Mouse (Mus musculus): ENCODE results near the gene Mllt3. TPM values are rescaled to one million over a fixed set of nuclear protein-coding genes. Genes with fewer than 3 reads are reported as not detected.

Gene Mllt3
- total and polyA plus RNA-seq, 2 experiments from 2014 or later = 22.7 to 62.9 TPM

DNA sequence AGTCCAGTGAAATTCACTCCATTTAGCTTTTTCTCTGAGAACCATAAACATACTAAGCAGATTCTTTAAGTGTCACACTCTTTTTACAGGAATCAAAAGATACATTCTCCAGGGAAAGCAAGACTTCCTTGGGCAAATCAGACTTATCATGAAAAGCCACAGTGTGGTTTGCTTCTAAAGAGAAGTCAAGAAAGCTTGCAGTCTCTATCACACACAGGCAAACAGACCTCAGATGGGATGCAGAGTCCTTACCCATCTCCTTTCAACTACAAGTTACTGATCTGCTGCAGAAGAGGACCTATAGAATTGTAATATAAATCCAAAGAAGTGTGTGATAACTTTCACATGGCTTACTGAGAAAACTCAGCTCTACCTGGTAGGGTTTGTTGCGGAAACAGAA is 175.2 kb downstream of the Mllt3 start:
- Histone ChIP-seq H3K4me1 (ENCODE audit: insufficient read depth, low read length) (no peaks in the 10 kb centered on the region), H3K36me3 (ENCODE audit: insufficient read depth, low read length) (no peaks in the 10 kb centered on the region), H3K9ac (replicated peaks; ENCODE audit: low read length) (no peak overlapping the region), H3K4me2 (ENCODE audit: low read depth, low read length) (no peak overlapping the region), H3K9me3 (ENCODE audit: low read length) (no peaks in the 10 kb centered on the region), H3K27ac (no peak overlapping the region), H3K27me3 (ENCODE audit: insufficient read depth, low read length) (no peaks in the 10 kb centered on the region), H3K4me3 (ENCODE audit: low read length) (no peak overlapping the region)
- WGBS = 100% methylated on average over 1 of the region's 1 CpGs
- DNase-seq (ENCODE audit: low spot score) = no peak
- TF ChIP-seq CTCF (IDR thresholded peaks at IDR 0.05; ENCODE audit: low read depth) = no peak
- no peak for ATAC-seq

DNA sequence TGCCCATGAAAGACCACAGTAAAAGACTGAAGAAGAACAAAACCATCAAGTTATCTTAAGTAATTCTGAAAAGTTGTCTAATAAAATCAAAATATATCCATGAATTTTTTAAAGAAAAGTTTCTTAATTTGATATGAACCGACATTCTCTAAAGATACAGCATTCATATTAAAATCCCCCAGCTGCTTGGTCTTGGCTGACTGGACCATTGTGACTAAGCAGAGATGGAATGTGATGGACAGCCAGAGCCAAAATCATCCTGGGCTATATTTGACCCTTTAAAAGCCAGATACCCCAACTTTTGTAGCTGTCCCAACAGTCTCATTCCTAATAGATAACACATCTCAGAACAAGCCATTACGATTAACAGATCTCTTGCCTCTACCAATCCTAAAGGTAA is 180.7 kb downstream of the Mllt3 start:
- Histone ChIP-seq H3K9me3 (ENCODE audit: low read length) (no peaks in the 10 kb centered on the region), H3K27me3 (ENCODE audit: insufficient read depth, low read length) (no peaks in the 10 kb centered on the region), H3K4me3 (ENCODE audit: low read length) (no peak overlapping the region), H3K36me3 (ENCODE audit: insufficient read depth, low read length) (no peaks in the 10 kb centered on the region), H3K4me1 (ENCODE audit: insufficient read depth, low read length) (no peaks in the 10 kb centered on the region), H3K27ac (no peak overlapping the region), H3K9ac (replicated peaks; ENCODE audit: low read length) (no peak overlapping the region), H3K4me2 (ENCODE audit: low read depth, low read length) (no peak overlapping the region)
- TF ChIP-seq CTCF (IDR thresholded peaks at IDR 0.05; ENCODE audit: low read depth) = no peak
- WGBS = 91% methylated on average over 2 of the region's 2 CpGs
- DNase-seq (ENCODE audit: low spot score) = no peak
- no peak for ATAC-seq

DNA sequence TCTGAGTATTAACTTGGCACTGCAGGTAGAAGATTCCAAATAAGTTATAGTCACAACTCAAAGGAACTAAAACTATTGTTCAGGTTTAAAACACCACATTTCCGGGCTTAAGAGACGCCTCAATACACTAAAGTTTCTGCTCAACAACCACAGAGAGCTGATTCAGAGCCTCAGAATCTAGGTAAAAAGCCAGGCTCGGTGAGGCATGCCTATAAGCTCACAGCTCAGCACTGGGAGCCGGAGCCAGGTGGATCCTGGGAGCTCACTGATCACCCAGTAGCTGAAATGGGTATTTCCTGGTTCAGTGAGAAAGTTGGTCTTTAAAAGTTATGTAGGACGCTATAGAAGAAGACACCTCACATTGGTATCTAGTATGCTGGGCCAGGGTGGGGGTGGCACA is 183.1 kb downstream of the Mllt3 start:
- no peak for ATAC-seq
- H3K4me2 ChIP-seq (ENCODE audit: low read depth, low read length) = no peak overlapping the region
- no peak for TF ChIP-seq CTCF (IDR thresholded peaks at IDR 0.05; ENCODE audit: low read depth)
- WGBS = 90% methylated on average over 5 of the region's 5 CpGs
- no peaks in the 10 kb centered on the region for H3K9me3 ChIP-seq (ENCODE audit: low read length)
- no peaks in the 10 kb centered on the region for H3K4me1 ChIP-seq (ENCODE audit: insufficient read depth, low read length)
- H3K9ac ChIP-seq (replicated peaks; ENCODE audit: low read length) = no peak overlapping the region
- H3K27ac ChIP-seq = no peak overlapping the region
- no peak overlapping the region for H3K4me3 ChIP-seq (ENCODE audit: low read length)
- H3K27me3 ChIP-seq (ENCODE audit: insufficient read depth, low read length) = no peaks in the 10 kb centered on the region
- DNase-seq (ENCODE audit: low spot score) = no peak
- no peaks in the 10 kb centered on the region for H3K36me3 ChIP-seq (ENCODE audit: insufficient read depth, low read length)

DNA sequence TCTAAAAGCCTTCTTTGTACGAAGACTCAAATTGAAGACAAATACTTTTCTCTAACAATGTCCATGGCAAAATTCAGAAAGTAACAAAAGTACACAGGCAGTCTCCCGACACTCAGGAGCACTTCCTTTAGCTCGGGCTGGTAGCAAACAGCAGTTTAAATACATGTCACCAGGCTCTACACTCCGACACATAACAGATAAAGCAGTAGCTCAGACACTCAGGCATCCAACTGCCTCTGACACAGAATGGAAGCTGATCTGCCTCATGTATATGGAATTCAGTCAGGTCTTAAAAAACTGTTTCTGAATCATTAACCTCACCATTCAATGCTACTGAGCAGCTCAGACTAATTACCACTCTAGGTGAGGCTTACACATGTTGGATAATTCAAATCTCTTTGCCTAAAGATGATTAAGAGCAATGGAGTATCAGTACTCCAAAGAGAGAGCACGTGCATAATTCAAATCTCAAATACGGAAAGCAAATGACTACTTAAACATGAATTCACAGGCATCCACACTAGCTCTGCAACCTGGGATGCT is 188.4 kb downstream of the Mllt3 start:
- Histone ChIP-seq H3K27me3 (ENCODE audit: insufficient read depth, low read length) (no peaks in the 10 kb centered on the region), H3K4me3 (ENCODE audit: low read length) (no peak overlapping the region), H3K9ac (replicated peaks; ENCODE audit: low read length) (no peak overlapping the region), H3K4me2 (ENCODE audit: low read depth, low read length) (no peak overlapping the region), H3K4me1 (ENCODE audit: insufficient read depth, low read length) (no peaks in the 10 kb centered on the region), H3K9me3 (ENCODE audit: low read length) (no peaks in the 10 kb centered on the region), H3K27ac (no peak overlapping the region), H3K36me3 (ENCODE audit: insufficient read depth, low read length) (no peaks in the 10 kb centered on the region)
- TF ChIP-seq CTCF (IDR thresholded peaks at IDR 0.05; ENCODE audit: low read depth) = no peak
- 68% methylated on average over 6 of the region's 6 CpGs for WGBS
- ATAC-seq = no peak
- DNase-seq (ENCODE audit: low spot score) = no peak

DNA sequence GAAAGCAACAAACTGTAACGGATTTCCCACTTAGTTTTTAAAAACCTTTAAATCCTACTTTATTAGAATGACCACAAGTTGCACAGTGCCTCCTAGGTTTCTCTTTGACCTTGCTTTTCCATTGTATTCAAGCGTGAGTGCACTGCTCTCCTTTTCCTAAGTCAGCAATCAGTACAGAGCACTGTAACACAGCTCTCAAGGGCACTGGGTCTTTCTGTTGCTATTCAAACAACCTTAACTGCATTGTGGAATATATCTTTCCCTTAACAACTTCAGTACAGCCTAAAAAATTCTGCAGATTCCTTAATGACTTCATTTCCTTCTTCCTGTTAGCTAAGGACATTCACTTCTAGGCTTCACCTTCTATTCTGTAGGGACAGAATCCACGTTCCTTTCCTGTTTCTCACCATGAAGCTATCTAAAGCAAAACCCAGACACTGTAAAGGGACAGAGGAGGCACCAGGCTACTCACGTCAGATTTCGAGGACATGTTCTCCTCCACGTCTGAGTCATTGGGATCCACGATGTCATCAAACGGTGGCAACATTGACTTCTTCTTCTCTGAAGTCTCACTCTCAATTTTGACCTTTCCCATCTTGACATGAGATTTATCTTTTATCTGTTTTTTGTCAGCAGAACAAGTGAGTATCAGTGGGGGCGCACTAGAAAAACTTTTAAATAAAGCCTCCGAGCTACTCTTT is 192.8 kb downstream of the Mllt3 start:
- Histone ChIP-seq H3K4me2 (ENCODE audit: low read depth, low read length) (no peak overlapping the region), H3K36me3 (ENCODE audit: insufficient read depth, low read length) (no peaks in the 10 kb centered on the region), H3K9ac (replicated peaks; ENCODE audit: low read length) (no peak overlapping the region), H3K4me3 (ENCODE audit: low read length) (no peak overlapping the region), H3K4me1 (ENCODE audit: insufficient read depth, low read length) (no peaks in the 10 kb centered on the region), H3K9me3 (ENCODE audit: low read length) (no peaks in the 10 kb centered on the region), H3K27ac (no peak overlapping the region), H3K27me3 (ENCODE audit: insufficient read depth, low read length) (no peaks in the 10 kb centered on the region)
- WGBS = 85% methylated on average over 10 of the region's 10 CpGs
- no peak for ATAC-seq
- no peak for TF ChIP-seq CTCF (IDR thresholded peaks at IDR 0.05; ENCODE audit: low read depth)
- no peak for DNase-seq (ENCODE audit: low spot score)

DNA sequence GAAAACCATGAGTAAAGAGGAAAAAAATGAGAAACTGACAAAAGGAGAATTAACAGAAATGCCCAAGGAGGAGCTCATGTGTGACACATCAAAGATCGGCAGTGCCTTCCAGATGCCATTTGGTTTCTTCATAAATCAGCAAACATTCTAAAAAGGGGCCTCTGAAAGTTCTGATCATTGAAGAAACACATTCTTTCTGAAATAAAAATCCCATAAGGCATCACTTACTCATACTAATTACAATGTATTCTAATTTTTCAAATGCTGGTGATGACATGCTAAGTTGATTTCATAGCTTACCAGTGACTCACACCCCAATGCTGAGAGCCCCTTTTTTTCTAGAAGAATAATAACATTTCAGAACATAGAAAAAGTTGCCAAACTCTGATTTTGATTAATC is 194.4 kb downstream of the Mllt3 start:
- Histone ChIP-seq H3K4me3 (ENCODE audit: low read length) (no peak overlapping the region), H3K4me1 (ENCODE audit: insufficient read depth, low read length) (peaks cover 6% of the 10 kb centered on the region; the same call in 1 of the 2 replicates), H3K27me3 (ENCODE audit: insufficient read depth, low read length) (no peaks in the 10 kb centered on the region), H3K4me2 (ENCODE audit: low read depth, low read length) (no peak overlapping the region), H3K9ac (replicated peaks; ENCODE audit: low read length) (no peak overlapping the region), H3K27ac (no peak overlapping the region), H3K36me3 (ENCODE audit: insufficient read depth, low read length) (no peaks in the 10 kb centered on the region), H3K9me3 (ENCODE audit: low read length) (no peaks in the 10 kb centered on the region)
- DNase-seq (ENCODE audit: low spot score) (no peak), ATAC-seq (no peak)
- TF ChIP-seq CTCF (IDR thresholded peaks at IDR 0.05; ENCODE audit: low read depth) = no peak
- WGBS = 81% methylated on average over 1 of the region's 1 CpGs
